Mouse (Mus musculus): ENCODE results near the gene Actr5. TPM values are rescaled to one million over a fixed set of nuclear protein-coding genes. Genes with fewer than 3 reads are reported as not detected.
A peak's percentile ranks its signal among the peaks of the same experiment; 100 is the strongest.

Gene Actr5
- total RNA-seq, 2 experiments from 2014 or later, result 11.0 to 12.4 TPM

DNA sequence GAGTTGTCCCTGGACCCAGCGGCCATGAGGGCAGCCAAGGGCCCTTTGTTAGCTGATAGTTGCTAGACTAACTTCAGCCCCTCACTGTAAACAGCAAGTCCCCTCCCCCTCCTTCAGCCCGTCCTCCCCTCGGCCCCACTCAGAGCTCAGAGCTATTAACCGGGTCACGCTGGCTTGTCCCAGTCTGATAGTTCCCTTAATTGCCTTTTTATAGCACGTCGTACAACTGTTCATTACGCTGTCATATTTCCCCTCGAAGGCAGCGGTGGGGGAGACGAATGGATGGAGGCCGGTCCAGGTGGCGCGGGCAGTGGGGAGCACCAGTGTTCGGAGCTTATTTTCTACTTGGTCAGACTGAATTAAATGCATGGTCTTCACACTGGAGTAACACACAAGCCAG is 22.0 kb upstream of the Actr5 start:
- TF ChIP-seq CTCF (IDR thresholded peaks at IDR 0.05), result no peak
- Histone ChIP-seq H3K4me3 (no peak overlapping the region), H3K27ac (no peak overlapping the region)
- intact Hi-C loops (cut with DNase I), result no loop called here
- no peak for DNase-seq (ENCODE audit: extremely low spot score in 1 of 2, low spot score in 2 of 2)

DNA sequence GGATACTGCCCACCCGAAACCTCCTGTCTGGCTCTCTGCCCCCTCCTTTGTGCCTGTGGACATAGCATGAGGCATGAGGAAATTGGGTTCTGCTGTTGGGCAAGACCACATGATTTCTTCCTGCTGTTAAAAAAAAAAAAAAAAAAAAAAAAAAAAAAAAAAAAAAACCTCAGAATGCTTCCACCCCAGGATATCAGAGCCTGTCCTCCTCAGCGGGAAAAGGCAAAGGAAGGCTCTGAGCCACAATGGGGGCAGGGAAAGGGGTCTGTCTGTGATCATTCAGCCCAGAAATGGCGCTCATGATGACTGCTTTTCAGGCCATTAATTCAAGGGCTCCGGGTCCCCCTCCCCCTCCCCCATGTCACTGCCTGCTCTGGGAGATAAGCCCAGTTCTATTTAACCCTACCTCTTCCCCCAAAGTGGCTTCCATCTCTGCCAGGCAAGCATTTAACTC is 18.1 kb upstream of the Actr5 start:
- no peak overlapping the region; the same call in 1 of the 2 replicates for H3K4me3 ChIP-seq
- intact Hi-C loops (cut with DNase I), result no loop called here
- no peak for TF ChIP-seq CTCF (IDR thresholded peaks at IDR 0.05)
- H3K27ac ChIP-seq, result no peak overlapping the region
- DNase-seq (ENCODE audit: extremely low spot score in 1 of 2, low spot score in 2 of 2), result no peak

DNA sequence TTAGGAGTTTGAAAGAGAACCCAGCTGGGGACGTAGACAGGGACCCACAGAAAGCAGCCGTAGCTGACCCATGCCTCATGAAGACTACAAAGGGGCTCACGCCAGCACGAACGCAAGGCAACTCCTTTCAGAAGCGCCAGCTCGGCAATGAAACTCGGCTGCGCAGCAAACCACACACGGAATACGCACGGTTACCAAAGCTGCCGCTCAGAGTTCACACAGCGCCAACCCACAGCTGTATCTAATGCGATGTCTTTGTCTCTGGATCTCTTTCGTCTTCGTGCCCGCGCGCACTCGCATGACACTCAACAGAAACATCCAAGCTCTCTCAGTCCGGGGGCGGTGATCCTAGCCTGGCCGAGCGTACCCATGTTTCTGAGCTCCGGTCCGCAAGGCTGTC is 15.0 kb upstream of the Actr5 start:
- intact Hi-C loops (cut with DNase I), result loop anchor here (5.0 kb wide), 1 partner anchor 57 kb away; no protein-coding TSS in a partner anchor
- TF ChIP-seq CTCF (IDR thresholded peaks at IDR 0.05), result no peak
- Histone ChIP-seq H3K4me3 (no peak overlapping the region), H3K27ac (no peak overlapping the region)
- peak in 1 of 2 experiments; percentile 38 for DNase-seq (ENCODE audit: extremely low spot score in 1 of 2, low spot score in 2 of 2)

DNA sequence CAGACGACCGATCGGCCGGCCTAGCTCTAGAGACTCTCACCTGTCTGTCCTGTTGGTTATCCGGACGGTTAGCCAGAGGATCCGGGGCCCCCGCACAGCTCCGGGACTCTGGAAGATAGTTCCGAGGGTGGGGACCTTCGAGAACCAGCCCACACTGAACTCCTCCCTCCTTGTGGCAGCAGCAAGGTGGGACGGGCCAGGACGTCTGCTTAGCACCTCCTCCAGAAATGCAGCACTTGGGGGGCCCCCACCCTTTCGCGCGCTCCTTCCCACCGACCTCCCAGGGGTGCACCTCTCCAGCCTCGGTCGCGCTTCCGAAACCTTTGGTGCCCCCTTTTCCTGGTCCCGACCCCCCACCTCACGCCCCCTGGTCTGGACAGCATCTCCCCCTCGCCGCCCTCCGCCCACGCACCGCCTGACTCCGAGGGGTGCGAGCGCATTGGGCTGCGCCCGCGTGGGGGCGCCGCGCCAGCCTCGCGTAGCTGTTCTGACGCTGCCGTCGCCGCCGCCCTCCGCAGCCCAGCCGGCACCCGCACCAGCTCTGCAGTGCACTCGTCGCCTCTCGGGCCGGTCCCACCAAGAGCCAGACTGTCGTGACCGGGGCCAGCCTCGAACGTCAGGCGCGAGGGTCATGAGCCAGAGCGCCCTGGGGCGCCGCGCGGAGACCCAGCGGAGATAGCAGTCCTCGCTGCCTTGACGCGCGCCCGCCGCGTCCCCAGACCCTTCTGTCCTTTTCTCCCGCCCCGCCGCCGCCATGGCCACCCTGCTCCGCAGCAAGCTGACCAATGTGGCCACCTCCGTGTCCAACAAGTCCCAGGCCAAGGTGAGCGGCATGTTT is 14.0 kb upstream of the Actr5 start, which contains the start of gene Slc32a1:
TSS of gene Slc32a1 (plus strand) at position 280 of the 838 bp plus-strand sequence.
- Histone ChIP-seq H3K27ac (peak within 1 kb of the TSS; percentile 32), H3K4me3 (peak within 1 kb of the TSS; percentile 32)
- intact Hi-C loops (cut with DNase I), result loop anchor here (5.0 kb wide), 1 partner anchor 58 kb away; no protein-coding TSS in a partner anchor
- peak; percentile 32 to 71 for DNase-seq (ENCODE audit: extremely low spot score in 1 of 2, low spot score in 2 of 2)
- TF ChIP-seq CTCF (IDR thresholded peaks at IDR 0.05), result no peak

GRCm38 (mm10) chr2:158611326-158611719 is 13.4 kb upstream of the Actr5 start:
- H3K27ac ChIP-seq, result peak overlapping the region; percentile 32
- no peak for TF ChIP-seq CTCF (IDR thresholded peaks at IDR 0.05)
- H3K4me3 ChIP-seq, result peak overlapping the region; percentile 32
- intact Hi-C loops (cut with DNase I), result loop anchor here (5.0 kb wide), 1 partner anchor 59 kb away; no protein-coding TSS in a partner anchor
- no peak for DNase-seq (ENCODE audit: extremely low spot score in 1 of 2, low spot score in 2 of 2)

DNA sequence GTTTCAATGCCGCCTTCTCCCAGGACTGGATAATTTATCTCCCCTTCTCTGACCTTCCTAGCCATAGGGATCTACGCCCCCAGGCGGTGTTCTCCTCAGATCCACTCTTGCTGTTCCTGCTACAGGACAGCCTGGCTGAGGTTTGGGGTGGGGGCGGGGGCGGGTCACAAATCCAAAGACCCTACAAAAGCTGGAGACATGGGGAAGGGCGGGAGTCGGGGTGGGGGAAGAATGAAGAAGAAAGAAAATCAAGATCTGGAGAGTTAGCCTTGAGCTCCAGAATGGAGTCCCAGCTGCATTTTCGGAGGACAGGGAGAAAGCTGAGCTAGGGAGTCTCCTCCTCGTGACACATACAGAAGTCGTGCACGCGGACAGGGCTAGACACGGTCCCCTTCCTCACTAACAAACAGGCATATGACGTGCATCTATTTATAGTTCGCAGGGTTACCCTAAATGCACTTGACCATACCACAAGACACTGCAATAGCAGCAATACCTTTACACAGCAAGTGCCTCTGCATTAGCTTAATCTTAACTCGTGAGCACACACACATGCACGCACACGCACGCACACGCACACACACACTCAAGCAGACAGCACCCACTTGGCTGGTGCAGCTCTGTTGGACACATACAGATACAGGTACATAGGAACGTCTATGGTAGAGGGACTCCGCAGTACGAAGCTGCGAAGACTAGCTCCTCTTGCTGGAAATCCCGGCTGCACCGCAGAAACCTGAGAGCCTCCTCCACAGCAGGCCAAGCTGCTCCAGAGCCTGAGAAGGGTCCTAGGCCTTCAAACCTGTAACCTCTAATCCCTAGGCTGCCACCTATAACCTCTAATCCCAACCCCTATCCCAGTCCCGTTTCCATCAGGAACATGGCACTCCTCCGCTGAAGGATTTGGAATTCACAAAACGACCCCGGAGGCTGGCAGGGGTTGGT is 12.7 kb upstream of the Actr5 start:
- H3K4me3 ChIP-seq, result peak overlapping the region; percentile 32
- TF ChIP-seq CTCF (IDR thresholded peaks at IDR 0.05), result no peak
- H3K27ac ChIP-seq, result no peak overlapping the region
- intact Hi-C loops (cut with DNase I), result loop anchor here (5.0 kb wide), 1 partner anchor 60 kb away; no protein-coding TSS in a partner anchor
- DNase-seq (ENCODE audit: extremely low spot score in 1 of 2, low spot score in 2 of 2), result no peak

DNA sequence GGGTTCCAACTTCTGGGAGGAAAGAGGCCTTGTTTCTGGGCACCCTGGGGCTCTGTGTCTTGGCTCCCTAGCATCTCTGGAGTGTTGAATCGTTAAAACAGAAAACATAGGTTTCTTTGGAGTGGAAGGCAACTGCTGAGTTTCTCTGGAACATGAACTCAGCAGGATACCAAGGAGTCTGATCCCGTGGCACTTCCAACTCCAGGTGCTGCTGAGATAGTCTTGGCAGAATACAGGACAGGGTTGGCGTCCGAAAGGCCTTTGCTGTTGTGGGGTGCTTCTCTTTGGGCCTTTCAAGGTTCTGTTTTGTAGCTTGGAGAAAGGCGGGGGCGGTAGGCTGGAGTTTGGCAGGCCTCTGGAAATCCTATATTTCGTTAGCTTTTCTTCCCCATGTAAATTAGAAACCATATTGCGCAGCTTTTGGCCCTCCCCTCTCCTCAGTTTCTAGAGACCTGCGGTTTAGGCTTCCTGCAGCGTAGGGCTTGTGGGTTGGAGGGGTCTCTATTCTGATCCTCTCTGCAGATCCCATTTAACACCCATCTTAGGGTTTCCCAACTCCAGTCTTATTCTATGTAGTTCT is 11.9 kb upstream of the Actr5 start:
- no peak for TF ChIP-seq CTCF (IDR thresholded peaks at IDR 0.05)
- H3K4me3 ChIP-seq, result peak overlapping the region; percentile 11
- no peak for DNase-seq (ENCODE audit: extremely low spot score in 1 of 2, low spot score in 2 of 2)
- intact Hi-C loops (cut with DNase I), result loop anchor here (5.0 kb wide), 1 partner anchor 60 kb away; no protein-coding TSS in a partner anchor
- no peak overlapping the region for H3K27ac ChIP-seq

DNA sequence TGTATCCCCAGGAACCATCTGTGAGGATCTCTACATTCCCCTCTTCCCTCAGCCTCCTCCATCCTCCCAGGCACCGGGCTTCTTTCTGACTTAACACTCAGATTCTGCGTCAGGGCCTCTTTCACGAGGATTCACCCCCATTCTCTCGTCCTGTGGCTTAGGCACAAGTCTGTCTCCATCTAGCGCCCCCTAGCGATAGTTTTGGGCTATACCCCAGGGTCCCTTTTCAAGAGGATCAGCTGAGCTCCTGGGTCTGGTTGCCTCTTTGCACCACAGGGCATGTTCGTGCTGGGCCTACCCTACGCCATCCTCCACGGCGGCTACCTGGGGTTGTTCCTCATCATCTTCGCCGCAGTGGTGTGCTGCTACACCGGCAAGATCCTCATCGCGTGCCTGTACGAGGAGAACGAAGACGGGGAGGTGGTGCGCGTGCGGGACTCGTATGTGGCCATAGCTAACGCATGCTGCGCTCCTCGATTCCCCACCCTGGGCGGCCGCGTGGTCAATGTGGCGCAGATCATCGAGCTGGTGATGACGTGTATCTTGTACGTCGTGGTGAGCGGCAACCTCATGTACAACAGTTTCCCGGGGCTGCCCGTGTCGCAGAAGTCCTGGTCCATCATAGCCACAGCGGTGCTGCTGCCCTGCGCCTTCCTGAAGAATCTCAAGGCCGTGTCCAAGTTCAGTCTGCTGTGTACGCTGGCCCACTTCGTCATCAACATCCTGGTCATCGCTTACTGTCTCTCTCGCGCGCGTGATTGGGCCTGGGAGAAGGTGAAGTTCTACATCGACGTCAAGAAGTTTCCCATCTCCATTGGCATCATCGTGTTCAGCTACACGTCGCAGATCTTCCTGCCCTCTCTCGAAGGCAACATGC is 10.9 kb upstream of the Actr5 start:
- Histone ChIP-seq H3K27ac (no peak overlapping the region), H3K4me3 (peak overlapping the region; percentile 5; the same call in 1 of the 2 replicates)
- intact Hi-C loops (cut with DNase I), result loop anchor here (5.0 kb wide), 1 partner anchor 61 kb away; no protein-coding TSS in a partner anchor
- DNase-seq (ENCODE audit: extremely low spot score in 1 of 2, low spot score in 2 of 2), result peak; percentile 47 to 74
- peak; percentile 56 for TF ChIP-seq CTCF (IDR thresholded peaks at IDR 0.05)

DNA sequence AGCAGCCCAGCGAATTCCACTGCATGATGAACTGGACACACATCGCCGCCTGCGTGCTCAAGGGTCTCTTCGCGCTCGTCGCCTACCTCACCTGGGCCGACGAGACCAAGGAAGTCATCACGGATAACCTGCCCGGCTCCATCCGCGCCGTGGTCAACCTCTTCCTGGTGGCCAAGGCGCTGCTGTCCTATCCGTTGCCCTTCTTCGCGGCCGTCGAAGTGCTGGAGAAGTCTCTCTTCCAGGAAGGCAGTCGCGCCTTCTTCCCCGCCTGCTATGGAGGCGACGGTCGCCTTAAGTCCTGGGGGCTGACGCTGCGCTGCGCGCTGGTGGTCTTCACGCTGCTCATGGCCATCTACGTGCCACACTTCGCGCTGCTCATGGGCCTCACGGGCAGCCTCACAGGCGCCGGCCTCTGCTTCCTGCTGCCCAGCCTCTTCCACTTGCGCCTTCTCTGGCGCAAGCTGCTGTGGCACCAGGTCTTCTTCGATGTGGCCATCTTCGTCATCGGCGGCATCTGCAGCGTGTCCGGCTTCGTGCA is 10.2 kb upstream of the Actr5 start:
- TF ChIP-seq CTCF (IDR thresholded peaks at IDR 0.05), result no peak
- H3K27ac ChIP-seq, result no peak overlapping the region
- H3K4me3 ChIP-seq, result no peak overlapping the region
- intact Hi-C loops (cut with DNase I), result loop anchor here (5.0 kb wide), 1 partner anchor 62 kb away; no protein-coding TSS in a partner anchor
- DNase-seq (ENCODE audit: extremely low spot score in 1 of 2, low spot score in 2 of 2), result no peak

DNA sequence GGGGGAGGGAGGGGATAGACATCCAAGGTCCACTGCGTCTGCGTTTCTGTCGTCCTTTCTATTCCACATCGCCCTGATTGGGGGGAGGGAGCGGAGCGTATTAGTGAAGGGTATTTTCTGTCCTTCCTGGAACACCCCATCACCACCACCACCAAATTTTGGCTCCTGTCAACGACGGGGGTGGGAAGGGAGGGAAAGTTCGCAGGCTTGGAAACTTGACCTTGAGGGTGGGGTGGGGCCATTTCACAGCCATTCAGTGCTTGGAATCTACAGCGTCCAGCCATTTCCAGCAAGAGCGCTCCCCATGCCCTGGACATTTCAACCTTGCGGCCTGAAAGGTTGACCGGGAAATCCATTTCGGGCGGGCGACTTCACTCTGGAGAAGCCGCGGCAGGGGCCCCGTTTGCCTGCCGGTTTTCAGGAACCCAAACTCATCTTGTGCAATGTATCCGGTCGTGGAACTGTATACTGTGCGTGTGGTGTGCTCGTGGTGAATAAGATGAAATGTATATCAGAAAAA is 9.5 kb upstream of the Actr5 start:
- Histone ChIP-seq H3K27ac (no peak overlapping the region), H3K4me3 (no peak overlapping the region)
- TF ChIP-seq CTCF (IDR thresholded peaks at IDR 0.05), result no peak
- intact Hi-C loops (cut with DNase I), result no loop called here
- DNase-seq (ENCODE audit: extremely low spot score in 1 of 2, low spot score in 2 of 2), result no peak

Measured in left cerebral cortex, adult 2 months (tissue).